Mouse (Mus musculus) forebrain, embryonic 16.5 days (tissue): ENCODE results near the gene Gm33543. TPM values are rescaled to one million over a fixed set of nuclear protein-coding genes. Genes with fewer than 3 reads are reported as not detected.

ENCODE experiments used
- ATAC-seq: fragments of 200-750 bp; cut with Nextera tagmentation; 2 replicates; pipeline ENCODE4 v1.8.0; 2017; ENCODE audit warnings: mild to moderate bottlenecking, moderate library complexity
- H3K27ac ChIP-seq: fragments of 300-500 bp; sonication (generic); 2 replicates; pipeline ENCODE4 v1.5.1; 2014; ENCODE audit warnings: low read length, control low read depth
- H3K27me3 ChIP-seq: fragments of 300-500 bp; sonication (generic); replicated peaks from 2 replicates; pipeline ENCODE4 v1.6.1; 2014; ENCODE audit warnings: low read length; ENCODE audit not compliant: control insufficient read depth, insufficient read depth
- H3K36me3 ChIP-seq: fragments of 300-500 bp; sonication (generic); 2 replicates; pipeline ENCODE4 v1.6.1; 2014; ENCODE audit not compliant: control insufficient read depth, insufficient read depth
- H3K4me1 ChIP-seq: fragments of 300-500 bp; sonication (generic); replicated peaks from 2 replicates; pipeline ENCODE4 v1.6.1; 2014; ENCODE audit warnings: low read length; ENCODE audit not compliant: control insufficient read depth, insufficient read depth
- H3K4me2 ChIP-seq: fragments of 300-500 bp; sonication (generic); 2 replicates; pipeline ENCODE4 v1.6.1; 2014; ENCODE audit warnings: mild to moderate bottlenecking, low read length, control low read depth
- H3K4me3 ChIP-seq: fragments of 300-500 bp; sonication (generic); replicated peaks from 2 replicates; pipeline ENCODE4 v1.5.1; 2014; ENCODE audit warnings: mild to moderate bottlenecking, low read length, control low read depth
- H3K9ac ChIP-seq: fragments of 300-500 bp; sonication (generic); replicated peaks from 2 replicates; pipeline ENCODE4 v1.6.1; 2014; ENCODE audit warnings: low read depth, low read length, control low read depth
- H3K9me3 ChIP-seq: fragments of 300-500 bp; sonication (generic); 2 replicates; pipeline ENCODE4 v1.6.1; 2016; ENCODE audit warnings: low read length; ENCODE audit not compliant: control insufficient read depth
- WGBS: fragments of 180-500 bp; shearing (Covaris S2); extraction: QIAGEN DNeasy Blood & Tissue Kit; methylation state at CpG from one replicate; pipeline ENCODE4 v1.1.7; 2014; 5-methylcytosine and 5-hydroxymethylcytosine counted together
- polyA plus RNA-seq: library from polyadenylated mRNA; unstranded; fragments of >200 nt; fragmentation: Nextera tagmentation; extraction: Ambion mirVana; gene quantifications from 2 replicates; pipeline ENCODE4 v1.2.1, GENCODE M21; 2015

Gene Gm33543
- polyA plus RNA-seq: not detected in 2 replicates

- no peaks in the 10 kb centered on the region for H3K4me1 ChIP-seq
These were observed at the start of gene Gm33543 for GRCm38 (mm10) chr10:95842789-95843637. Gm33543 (minus strand) TSS chr10:95842930.

GRCm38 (mm10) chr10:95892132-95892531 is 49.4 kb upstream of the Gm33543 start:
- Histone ChIP-seq H3K36me3 (no peaks in the 10 kb centered on the region), H3K27ac (no peak overlapping the region), H3K27me3 (no peaks in the 10 kb centered on the region), H3K4me3 (no peak overlapping the region), H3K4me1 (peaks cover 8% of the 10 kb centered on the region; the same call in 1 of the 2 replicates), H3K9ac (no peak overlapping the region), H3K9me3 (no peaks in the 10 kb centered on the region), H3K4me2 (no peak overlapping the region)
- no peak for ATAC-seq
- 77% methylated on average over 9 of the region's 9 CpGs for WGBS

More at GRCm38 (mm10) chr10:95842789-95843637, at the start of gene Gm33543:
- Histone ChIP-seq H3K4me3 (no peak within 1 kb of the TSS), H3K4me2 (no peak within 1 kb of the TSS), H3K27me3 (no peaks in the 10 kb centered on the region), H3K27ac (no peak within 1 kb of the TSS), H3K9ac (no peak within 1 kb of the TSS), H3K9me3 (no peaks in the 10 kb centered on the region), H3K36me3 (no peaks in the 10 kb centered on the region)
- 82% methylated on average over 9 of the region's 9 CpGs for WGBS
- no peak for ATAC-seq

GRCm38 (mm10) chr10:95891214-95891960 is 48.7 kb upstream of the Gm33543 start:
- Histone ChIP-seq H3K9me3 (no peaks in the 10 kb centered on the region), H3K27me3 (no peaks in the 10 kb centered on the region), H3K4me2 (no peak overlapping the region), H3K36me3 (no peaks in the 10 kb centered on the region), H3K4me1 (peaks cover 8% of the 10 kb centered on the region; the same call in 1 of the 2 replicates), H3K27ac (no peak overlapping the region), H3K4me3 (no peak overlapping the region), H3K9ac (no peak overlapping the region)
- ATAC-seq: no peak
- 81% methylated on average over 7 of the region's 7 CpGs for WGBS

- no peak overlapping the region for H3K4me3 ChIP-seq
- ATAC-seq: no peak
- no peaks in the 10 kb centered on the region for H3K4me1 ChIP-seq
- H3K27me3 ChIP-seq: no peaks in the 10 kb centered on the region
- no peak overlapping the region for H3K4me2 ChIP-seq
- H3K27ac ChIP-seq: no peak overlapping the region
- H3K9me3 ChIP-seq: no peaks in the 10 kb centered on the region
- 82% methylated on average over 7 of the region's 7 CpGs for WGBS
- H3K9ac ChIP-seq: no peak overlapping the region
- no peaks in the 10 kb centered on the region for H3K36me3 ChIP-seq
These were observed 41.2 kb upstream of the Gm33543 start for GRCm38 (mm10) chr10:95883761-95884517.

GRCm38 (mm10) chr10:95882036-95882435 is 39.3 kb upstream of the Gm33543 start:
- H3K4me1 ChIP-seq: no peaks in the 10 kb centered on the region
- no peak overlapping the region for H3K4me2 ChIP-seq
- no peaks in the 10 kb centered on the region for H3K27me3 ChIP-seq
- no peaks in the 10 kb centered on the region for H3K36me3 ChIP-seq
- H3K27ac ChIP-seq: no peak overlapping the region
- 53% methylated on average over 9 of the region's 9 CpGs for WGBS
- ATAC-seq: no peak
- H3K9ac ChIP-seq: no peak overlapping the region
- no peak overlapping the region for H3K4me3 ChIP-seq
- H3K9me3 ChIP-seq: no peaks in the 10 kb centered on the region

GRCm38 (mm10) chr10:95879983-95880934 is 37.5 kb upstream of the Gm33543 start:
- H3K4me1 ChIP-seq: no peaks in the 10 kb centered on the region
- no peaks in the 10 kb centered on the region for H3K36me3 ChIP-seq
- no peak overlapping the region for H3K4me3 ChIP-seq
- no peak overlapping the region for H3K4me2 ChIP-seq
- H3K27ac ChIP-seq: no peak overlapping the region
- ATAC-seq: no peak
- WGBS: 87% methylated on average over 17 of the region's 17 CpGs
- no peaks in the 10 kb centered on the region for H3K9me3 ChIP-seq
- no peaks in the 10 kb centered on the region for H3K27me3 ChIP-seq
- H3K9ac ChIP-seq: no peak overlapping the region

- H3K36me3 ChIP-seq: no peaks in the 10 kb centered on the region
- H3K27me3 ChIP-seq: no peaks in the 10 kb centered on the region
- no peak overlapping the region for H3K9ac ChIP-seq
- no peak for ATAC-seq
- H3K4me3 ChIP-seq: no peak overlapping the region
- H3K4me1 ChIP-seq: no peaks in the 10 kb centered on the region
- no peaks in the 10 kb centered on the region for H3K9me3 ChIP-seq
- H3K4me2 ChIP-seq: no peak overlapping the region
- H3K27ac ChIP-seq: no peak overlapping the region
- WGBS: 98% methylated on average over 2 of the region's 2 CpGs
These were observed 28.1 kb upstream of the Gm33543 start for GRCm38 (mm10) chr10:95870782-95871181.

GRCm38 (mm10) chr10:95868348-95868747 is 25.6 kb upstream of the Gm33543 start:
- Histone ChIP-seq H3K4me1 (no peaks in the 10 kb centered on the region), H3K9ac (no peak overlapping the region), H3K27me3 (no peaks in the 10 kb centered on the region), H3K27ac (no peak overlapping the region), H3K4me3 (no peak overlapping the region), H3K9me3 (no peaks in the 10 kb centered on the region), H3K36me3 (no peaks in the 10 kb centered on the region), H3K4me2 (no peak overlapping the region)
- WGBS: 49% methylated on average over 6 of the region's 6 CpGs
- no peak for ATAC-seq
